Mouse (Mus musculus) liver, postnatal 0 days (tissue): Measurements from ENCODE around the gene Zbtb48.

Source experiments
- CTCF ChIP-seq: sonication (generic); IDR thresholded peaks from 2 replicates; pipeline ENCODE4 v1.5.1; 2016; ENCODE audit warnings: antibody characterized with exemption, low read depth
- EP300 ChIP-seq: IDR thresholded peaks from 2 replicates; pipeline ENCODE4 v1.6.1; 2016; ENCODE audit warnings: antibody characterized with exemption, low read depth, mild to moderate bottlenecking

GRCm38 (mm10) chr4:152068166-152068724, 40.8 kb upstream of the Zbtb48 start:
- TF ChIP-seq EP300 (no peak), CTCF (no peak)
